Mouse (Mus musculus) gastrocnemius, postnatal 4 days (tissue): ENCODE measurements around the gene Arhgap33. TPM values are rescaled to one million over a fixed set of nuclear protein-coding genes. Genes with fewer than 3 reads are reported as not detected.
A peak's percentile ranks its signal among the peaks of the same experiment; 100 is the strongest.

Experiments used
- DNase-seq, 2 experiments: peaks; one replicate each; pipeline ENCODE4 v3.0.0; 2021 to 2022; ENCODE audit warnings: low spot score in 2 of 2, mixed read lengths in 2 of 2
- long read RNA-seq, 2 experiments: library from polyadenylated mRNA; stranded (forward); transcript quantifications; one replicate each; pipeline ENCODE4 v2.0.0; 2021
- total RNA-seq, 2 experiments: library from RNA; stranded (reverse); gene quantifications; 2 replicates each; pipeline ENCODE4 v1.2.3; 2021

Arhgap33 gene
- 1 to 10 TPM; 9.6 to 9.8 TPM for total RNA-seq
- long read RNA-seq, experiment 1, full-length matches to known transcripts, result 1 of 8 reads
- long read RNA-seq, experiment 1, partial matches to known transcripts, result 1 of 8 reads
- long read RNA-seq, experiment 1, other reads (novel, unspliced or antisense), result 6 of 8 reads
- long read RNA-seq, experiment 2, partial matches to known transcripts, result 2 of 4 reads
- long read RNA-seq, experiment 2, other reads (novel, unspliced or antisense), result 2 of 4 reads

DNA sequence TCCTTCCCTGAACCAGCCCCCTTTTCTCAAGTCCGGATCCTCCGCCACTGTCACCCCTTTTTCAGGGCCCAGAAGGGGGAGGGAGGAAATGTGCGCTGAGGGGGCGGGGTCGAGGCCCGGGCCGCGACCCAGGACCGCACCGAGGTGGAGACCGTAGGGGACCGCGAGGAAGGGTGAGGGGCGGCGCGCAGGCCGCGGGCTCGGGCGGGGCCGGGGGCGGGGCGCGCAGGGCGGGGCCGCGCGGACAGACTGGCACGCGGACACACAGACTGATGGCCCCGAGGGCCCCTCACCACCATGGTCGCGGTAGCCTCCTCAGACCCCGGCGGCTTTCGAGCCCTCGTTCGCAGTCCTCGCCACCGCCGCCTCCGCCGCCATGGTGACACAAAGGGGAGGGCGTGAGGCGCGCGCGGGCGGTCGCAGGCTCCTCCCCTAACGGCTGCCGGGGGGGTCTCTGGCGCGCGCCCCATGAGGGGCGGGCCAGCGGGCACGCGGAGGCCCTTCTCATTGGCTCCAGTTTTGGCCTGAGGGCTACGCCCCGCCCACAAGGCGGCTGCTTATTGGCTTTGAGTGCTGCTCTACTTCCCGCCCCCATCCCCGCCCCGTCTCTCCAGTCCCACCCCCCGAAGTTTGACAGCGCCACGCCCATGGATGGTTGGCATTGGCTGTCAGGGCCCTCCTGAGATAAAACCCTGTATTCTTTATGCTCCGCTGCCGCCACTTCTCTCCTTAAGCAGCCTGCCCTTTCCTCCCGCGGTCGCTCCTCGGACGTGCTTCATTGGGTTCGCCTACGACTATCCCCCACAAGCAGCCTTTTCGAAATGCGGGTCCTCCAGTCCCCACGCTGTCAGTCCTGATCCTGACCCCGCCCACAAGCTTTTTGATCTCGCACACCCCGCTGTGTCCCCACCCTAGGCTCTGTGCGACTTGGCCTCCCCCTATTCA, at the start of gene Arhgap33:
Arhgap33 (minus strand) TSS at position 428 of the 945 bp plus-strand sequence.
- peak; percentile 92 to 96 for DNase-seq

DNA sequence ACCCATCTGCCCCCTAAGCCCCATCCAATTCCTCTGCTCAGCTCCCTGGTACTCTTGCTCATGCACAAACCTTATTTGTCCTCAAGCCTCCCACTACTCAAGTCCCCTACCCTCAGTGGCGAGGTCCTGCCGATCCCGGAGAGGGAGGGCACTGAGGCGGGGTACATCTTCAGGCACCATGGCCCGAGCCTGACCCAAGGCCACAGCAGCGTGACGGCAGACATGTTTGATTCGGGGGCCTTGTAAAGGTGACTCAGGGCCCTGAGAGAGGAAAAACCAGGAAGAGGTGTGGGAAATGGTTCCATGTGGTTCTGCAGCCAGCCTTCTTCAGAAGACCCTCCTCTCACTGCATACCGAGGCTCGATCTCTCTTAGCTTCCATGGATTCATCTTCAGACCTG, 49.5 kb upstream of the Arhgap33 start:
- no peak for DNase-seq

DNA sequence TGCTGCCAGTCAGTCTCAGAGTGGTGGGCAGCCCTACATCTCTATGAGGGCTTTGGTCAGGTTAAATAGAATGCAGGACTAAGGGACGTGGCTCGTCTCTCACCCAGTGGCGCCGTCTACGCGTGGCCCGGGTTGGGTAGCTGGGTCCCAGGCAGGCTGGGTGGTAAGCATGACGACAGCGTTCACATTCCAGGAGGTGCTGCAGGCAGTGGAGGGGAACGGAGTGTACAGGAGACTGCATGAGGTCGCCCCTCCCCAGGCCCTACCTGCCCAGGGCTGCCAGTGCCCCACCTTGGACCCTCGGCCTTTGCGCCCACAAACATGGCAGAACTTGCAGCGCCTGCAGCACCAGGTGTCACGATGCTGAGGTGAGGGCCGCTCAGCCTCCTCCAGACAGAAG, 46.7 kb upstream of the Arhgap33 start:
- DNase-seq, result no peak

DNA sequence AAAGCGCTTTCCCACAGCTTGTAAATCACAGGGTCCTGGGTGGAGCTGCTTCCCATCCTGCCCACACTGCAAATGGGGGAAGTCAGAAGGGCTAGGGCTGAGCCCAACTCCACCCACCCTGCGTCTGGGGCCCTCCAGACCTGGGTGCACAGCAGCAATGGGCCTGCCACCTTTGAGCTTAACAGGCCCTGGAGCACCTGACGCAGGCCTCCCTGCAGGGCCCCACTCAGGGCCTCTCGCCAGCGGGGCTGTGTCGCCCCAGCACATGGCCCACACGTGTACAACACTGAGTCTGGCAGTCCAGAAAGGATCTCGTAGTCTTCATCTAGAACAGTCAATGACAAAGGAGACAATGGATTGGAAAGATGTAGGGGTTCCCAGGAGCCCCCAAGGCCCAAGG, 45.1 kb upstream of the Arhgap33 start:
- DNase-seq, result no peak

DNA sequence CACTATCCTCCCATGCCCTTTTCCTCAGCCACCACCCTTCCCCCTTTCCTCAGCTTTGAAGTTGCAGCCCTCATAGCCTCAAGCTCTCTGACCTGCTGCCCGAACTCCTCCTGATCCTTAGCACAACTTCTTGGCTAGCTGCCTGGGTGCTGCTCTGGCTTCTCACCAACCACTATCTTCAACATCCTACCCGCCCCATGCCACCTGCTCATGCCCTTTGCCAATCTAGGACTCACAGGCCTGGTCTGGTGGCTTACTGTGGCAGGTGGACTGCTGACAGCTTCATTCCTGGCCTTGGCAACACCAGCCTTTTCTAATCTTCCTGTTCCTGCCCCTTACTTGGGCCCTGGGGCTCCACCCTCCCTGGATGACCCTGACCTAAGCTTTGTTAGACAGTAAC, 38.1 kb upstream of the Arhgap33 start:
- peak in 1 of 2 experiments; percentile 53 for DNase-seq

DNA sequence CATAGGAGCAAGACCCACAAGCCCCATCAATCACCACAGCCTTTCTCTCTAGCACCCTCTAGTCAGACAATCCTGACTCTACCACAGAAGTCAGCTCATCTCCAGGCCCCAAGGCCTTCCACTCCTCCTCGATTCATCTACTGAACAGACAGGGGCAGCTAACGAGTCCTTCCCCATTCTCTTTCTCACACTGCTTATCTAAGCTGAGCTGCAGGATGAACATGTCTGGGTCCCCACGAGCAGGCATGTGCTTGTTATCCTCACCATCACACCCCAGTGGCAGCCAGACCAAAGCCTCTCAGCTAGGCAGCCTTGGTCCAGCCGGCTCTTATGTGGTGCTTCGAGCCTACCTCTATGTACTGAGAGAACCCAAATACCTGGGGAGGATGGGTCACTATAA, 37.5 kb upstream of the Arhgap33 start:
- no peak for DNase-seq

DNA sequence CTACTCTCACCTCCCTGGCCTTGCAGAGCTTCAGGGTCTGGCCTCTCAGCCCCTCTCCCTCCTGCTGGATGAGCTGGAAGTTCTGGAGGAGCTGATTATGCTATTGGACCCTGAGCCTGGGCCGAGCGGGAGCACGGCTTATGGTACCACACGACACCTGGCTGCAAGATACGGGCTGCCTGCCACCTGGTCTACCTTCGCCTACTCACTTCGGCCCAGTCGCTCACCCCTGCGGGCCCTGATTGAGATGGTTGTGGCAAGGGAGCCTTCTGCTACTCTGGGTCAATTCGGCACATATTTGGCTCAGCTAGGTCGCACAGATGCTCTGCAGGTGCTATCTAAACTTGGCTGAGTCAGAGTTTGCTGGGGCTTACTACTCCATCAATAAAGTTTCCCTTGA, 32.7 kb upstream of the Arhgap33 start:
- no peak for DNase-seq

DNA sequence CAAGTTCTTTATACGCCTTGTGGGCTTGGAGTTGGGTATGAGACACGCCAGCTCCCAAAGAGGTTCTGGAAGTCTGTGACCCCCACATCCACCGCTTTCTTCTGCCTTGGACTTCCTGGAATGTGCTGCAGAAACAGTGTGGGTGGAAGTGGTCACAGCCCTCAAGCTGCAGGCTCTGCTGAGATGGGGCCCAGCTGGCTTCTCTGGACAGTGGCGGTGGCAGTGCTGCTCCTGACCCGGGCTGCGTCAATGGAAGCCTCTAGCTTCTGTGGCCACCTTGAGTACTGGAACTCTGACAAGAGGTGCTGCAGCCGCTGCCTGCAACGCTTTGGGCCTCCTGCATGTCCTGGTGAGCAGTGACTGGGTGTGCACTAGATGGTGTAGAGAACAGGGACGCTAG, 31.2 kb upstream of the Arhgap33 start:
- no peak for DNase-seq

DNA sequence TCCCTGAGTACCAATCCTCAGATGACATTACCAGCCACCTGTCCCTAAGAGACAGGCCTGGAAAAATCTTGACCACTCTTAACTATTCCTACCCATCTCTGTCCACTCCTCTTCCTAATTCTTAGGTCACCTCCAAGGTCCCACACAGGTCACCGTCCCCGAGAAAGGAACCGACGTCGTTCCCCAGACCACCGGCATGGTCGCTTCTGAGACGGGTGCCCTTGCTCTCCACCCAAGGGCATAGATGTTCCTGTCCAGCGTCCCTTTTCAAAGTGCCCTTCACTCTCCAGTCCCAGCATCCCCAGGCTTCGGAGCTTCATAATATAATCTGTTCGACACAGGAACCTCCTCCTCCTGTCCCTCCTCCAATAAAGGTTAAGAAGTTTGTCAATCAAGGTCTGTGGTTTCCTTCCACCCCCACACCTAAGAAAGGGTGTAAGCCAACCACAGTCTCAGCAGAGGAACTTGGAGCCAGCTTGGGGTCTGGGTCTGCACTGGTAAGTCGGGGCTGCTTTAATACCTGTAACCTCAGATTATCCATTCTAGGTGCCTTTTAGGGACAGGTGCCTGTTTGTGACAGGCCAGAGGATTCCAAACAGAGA, 30.2 kb upstream of the Arhgap33 start, which contains the start of gene Igflr1:
Igflr1 (plus strand) TSS at position 458 of the 602 bp plus-strand sequence.
- DNase-seq, result no peak

DNA sequence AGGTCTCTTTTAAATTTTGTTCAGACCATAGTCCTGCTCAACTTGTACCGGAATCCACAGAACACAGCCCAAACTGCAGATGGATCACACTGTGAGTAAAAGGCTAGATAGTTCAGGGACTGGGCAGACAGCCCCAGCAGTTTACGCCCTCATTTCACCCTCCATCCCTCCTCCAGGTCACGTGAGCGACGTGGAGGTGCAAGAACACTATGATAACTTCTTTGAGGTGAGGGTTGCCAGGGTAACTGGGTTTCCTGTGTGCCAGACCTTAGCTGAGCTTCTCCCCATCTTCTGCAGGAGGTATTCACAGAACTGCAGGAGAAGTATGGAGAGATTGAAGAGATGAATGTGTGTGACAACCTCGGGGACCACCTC, 29.0 kb upstream of the Arhgap33 start:
- DNase-seq, result no peak

DNA sequence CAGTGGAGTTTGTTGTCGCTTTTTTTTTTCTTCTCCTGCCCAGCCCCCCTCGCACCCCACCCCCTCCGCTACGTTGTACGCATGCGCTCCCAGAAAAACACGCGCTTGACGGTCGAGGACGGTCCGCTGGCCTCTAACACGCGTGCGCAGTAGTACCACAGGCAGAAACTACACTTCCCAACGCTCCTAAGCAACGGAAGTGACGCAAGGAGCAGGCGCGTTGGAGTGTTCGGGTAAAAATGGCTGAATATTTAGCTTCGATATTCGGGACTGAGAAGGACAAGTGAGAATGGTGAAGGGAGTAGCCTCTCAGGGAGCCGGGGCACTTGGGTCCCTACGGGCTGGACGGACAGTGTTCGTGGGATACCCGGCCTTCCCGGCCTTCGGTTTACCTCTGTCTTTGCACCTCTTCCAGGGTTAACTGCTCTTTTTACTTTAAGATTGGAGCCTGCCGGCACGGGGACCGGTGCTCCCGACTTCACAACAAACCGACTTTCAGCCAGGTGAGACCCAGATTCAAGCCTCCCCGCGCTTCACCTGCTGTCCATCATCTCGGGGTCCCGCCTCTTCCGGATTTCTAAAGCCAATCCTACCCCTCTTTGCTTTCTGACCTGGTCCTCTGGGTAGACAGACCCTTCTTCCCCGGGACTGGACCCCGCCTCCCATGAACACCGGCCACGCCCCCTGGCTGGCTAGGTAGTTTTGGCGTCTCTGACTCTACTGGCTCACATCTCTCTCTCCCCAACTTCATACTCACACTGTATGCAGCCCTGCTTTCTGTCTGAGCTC, 28.5 kb upstream of the Arhgap33 start, which contains the start of the genes U2af1l4, Gm49396 and Psenen:
U2af1l4 (plus strand) TSS at position 185 of the 789 bp plus-strand sequence.
Gm49396 (plus strand) TSS at position 228 of the 789 bp plus-strand sequence.
Psenen (minus strand) TSS at position 511 of the 789 bp plus-strand sequence.
- peak; percentile 89 to 96 for DNase-seq

DNA sequence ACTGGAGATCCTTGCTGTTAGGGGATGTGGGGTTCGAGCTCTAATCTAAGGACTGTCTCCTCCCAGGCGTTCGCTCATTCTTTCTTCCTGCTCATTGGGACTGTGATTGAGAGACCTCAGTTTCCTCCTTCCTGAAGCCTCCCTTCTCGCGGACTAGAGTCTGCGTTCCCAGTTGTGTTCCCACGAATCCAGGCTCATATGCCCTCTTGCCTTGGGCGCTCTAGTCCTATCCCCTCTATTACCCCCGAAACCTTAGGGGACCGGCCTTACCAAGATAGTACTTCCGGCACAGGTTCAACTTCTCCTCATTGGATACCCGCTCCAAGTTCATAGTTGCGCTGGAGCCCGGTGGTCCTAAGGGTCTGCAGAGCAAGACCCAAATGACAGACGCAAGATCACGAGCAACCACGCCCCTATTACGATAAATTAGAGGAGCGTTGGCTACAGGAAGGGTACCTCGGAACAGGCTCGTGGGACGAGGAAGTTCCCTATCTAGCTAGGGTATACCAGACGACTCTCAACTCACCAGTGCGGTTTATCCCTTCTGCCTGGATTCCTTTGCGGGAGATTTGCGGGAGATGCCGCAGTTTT, 27.8 kb upstream of the Arhgap33 start:
- DNase-seq, result no peak

DNA sequence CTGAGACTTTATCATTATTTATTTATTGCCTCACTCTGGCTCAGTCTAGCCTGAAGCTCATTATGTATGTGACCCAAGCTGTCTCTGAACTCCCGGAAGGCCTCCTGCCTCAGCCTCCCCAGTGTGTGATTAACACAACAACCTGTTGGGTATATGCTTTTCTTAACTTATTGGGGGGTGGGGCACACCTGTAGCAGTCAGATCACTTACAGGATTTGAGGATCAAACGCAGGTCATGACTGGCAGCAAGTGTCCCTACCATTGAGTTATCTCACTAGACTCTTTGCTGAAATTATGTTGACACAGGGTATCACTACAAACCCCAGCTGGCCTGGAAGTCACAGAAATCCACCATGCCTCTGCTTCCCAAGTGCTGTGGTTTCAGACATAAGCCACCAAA, 25.4 kb upstream of the Arhgap33 start:
- DNase-seq, result no peak

DNA sequence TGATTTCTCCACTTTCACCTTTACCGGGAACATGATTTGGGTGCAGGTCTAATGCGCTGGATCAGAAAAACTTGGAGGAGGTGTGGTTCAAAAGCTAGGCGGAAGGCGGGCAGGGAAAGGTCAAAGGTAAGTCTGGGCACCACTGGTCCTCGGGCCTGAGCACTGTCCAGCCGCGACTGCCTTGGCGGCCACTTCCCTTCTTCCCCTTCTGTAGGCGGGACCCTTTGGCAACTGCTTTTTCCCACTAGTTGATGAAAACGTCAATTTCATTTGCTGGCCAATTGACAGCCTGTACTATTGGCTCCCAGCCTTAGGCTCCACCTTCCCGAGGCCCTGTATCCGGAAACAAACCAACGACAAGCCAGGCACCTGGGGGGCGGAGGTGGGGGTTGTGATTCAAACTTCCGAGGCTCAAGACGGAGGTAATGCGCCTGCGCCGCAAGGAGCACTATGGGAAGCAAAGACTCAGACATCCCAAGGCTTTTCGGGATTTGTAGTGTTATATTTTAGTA, 24.6 kb upstream of the Arhgap33 start, which contains the start of gene Lin37:
Lin37 (minus strand) TSS at position 396 of the 512 bp plus-strand sequence.
- peak; percentile 79 to 95 for DNase-seq

DNA sequence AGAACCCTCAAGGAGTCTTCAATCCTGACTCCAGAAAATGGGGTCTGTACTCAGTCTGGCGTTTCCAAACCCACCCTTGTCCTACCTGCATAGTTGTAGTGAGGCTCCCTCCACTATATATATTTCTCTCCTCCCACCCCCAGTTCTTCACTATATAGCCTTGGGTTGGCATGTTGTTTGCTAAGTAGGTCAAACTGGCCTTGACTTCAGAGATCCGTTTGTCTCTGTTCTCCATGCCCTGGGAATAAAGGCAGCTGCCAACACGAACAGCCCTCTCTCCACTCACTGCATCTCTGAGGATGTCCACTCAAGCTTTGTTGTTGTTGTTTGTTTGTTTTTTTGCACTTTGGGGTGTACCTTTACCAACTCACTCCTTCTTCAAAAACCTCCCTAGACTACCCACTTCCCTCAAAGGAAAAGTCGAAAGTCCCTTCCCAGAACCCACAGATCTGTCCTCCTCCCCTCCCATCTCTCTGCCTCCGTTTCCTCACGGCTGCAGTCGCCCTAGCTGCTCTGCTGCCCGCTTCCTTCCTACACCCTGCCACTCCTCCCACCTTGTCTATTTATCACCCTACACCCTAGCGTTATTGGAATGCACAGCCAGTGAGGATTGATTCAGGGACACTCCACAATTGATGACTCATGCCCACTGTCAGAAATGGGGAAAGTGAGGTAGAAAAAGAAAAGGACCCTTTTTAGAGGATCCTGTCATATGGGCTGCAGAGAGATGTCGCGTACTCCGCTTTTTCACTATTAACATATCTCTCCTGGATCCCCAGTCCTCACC, 24.0 kb upstream of the Arhgap33 start:
- DNase-seq, result no peak

DNA sequence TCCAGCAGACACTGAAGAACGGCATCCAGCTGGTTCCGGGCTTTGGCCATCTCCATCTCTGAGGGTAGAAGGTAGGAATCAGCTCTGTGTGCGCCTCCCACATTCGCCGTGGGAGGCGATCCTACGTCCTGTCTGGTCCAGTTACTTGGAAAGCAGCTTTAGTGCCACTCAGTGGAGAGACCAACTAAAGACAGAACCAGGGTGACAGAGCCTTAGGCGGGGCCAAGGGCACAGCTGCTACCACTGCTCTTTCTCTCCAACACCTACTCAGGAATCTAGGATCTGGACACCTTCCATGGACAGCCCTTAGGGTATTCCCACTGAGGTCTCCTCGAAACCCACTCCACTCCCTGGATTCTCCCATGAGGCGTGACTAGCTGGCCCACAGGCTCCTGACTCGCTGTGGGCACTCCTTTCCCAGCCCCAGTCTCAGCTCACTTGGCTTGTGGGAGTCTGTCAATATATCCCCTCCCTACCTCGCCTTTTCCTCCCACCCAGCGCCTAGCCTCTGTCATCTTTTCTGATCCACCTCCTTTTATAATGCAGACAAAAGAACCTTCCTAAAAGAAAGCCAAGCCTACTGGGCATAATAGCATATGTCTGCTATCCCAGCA, 23.1 kb upstream of the Arhgap33 start:
- DNase-seq, result no peak

DNA sequence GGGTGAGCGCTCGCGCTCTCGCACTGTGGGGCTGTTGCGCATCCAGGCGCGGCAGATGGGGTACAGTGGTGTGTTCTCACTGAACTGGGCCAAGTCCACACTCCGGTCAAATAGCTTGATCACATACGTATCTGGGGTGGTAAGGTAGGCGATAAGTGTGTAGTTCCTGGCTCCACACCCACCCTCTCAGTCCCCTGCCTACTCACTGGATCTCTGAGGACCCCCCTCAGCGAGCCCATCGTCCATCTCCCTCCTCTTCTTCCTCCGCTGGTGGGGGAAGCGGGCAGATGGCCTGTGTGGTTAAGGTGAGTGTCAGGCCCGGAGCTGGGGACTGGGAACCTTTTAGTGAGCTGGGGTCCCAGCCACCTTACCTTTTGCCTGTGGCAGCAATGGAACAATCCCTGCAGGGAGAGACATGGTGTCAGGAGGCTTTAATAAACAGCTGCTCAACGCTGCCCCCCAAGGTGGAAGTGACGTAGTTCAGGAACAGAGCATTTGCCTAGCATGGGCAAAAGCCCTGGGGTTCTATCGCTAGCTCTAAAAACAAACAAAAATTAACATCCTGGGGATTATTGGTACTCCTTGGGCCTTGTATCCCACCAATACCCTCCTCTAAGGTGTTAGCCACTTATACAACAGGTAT, 22.2 kb upstream of the Arhgap33 start:
- no peak for DNase-seq

DNA sequence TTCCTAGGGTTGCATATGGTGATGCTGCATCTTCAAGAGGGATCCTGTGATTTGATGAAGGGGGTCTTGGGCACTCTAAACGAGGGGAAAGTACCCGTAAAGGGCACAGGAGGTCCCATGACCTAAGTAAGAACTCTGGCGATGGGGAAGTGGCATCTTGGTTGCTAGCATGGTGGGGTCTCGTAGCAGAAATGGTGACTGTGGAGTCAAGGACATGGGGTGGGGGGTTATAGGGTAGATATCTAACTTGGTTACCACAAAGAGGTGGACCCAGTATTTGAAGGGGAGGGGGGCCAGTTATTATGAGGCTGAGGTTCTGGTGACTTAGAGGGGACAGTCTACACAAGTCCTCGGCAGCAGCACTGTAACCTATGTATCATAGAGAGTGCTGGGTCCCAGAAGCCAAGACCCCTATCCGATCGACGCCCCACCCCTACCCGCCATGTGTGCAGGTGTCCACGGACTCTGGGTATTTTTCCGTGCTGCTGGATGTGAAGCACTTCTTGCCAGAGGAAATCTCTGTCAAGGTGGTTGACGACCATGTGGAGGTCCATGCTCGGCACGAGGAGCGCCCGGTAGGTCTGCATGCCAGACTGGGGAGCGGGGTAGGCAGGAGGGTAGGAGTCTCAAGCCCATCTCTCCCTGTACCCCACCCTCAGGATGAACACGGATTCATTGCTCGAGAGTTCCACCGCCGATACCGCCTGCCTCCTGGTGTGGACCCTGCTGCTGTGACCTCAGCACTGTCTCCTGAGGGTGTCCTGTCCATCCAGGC, 19.1 kb upstream of the Arhgap33 start:
- DNase-seq, result no peak
